Mouse (Mus musculus) megakaryocyte, adult 5-6 weeks (primary cell): ENCODE measurements around the gene Akr1b8. TPM values are rescaled to one million over a fixed set of nuclear protein-coding genes. Genes with fewer than 3 reads are reported as not detected.
"Not testable (repeated sequence)": the region's sequence is repeated elsewhere in the genome, so short reads cannot be mapped to it uniquely, and the experiment has no call there.

Experiments
- ATAC-seq: 2 replicates; pipeline ENCODE4 v1.8.0; 2016; ENCODE audit warnings: mild to moderate bottlenecking, inconsistent platforms; ENCODE audit not compliant: poor library complexity, severe bottlenecking
- total RNA-seq, 2 experiments: library from RNA; stranded (forward) in 1 of 2; stranded (reverse) in 1 of 2; fragments of 153-499, 151-499 nt in 1 of 2; fragments of 221-1000, 200-1000 nt in 1 of 2; gene quantifications; 2 replicates each; pipeline versions ENCODE4 v1.2.3 to v1.2.4; 2015 to 2017

The Akr1b8 gene
- total RNA-seq, 2 experiments from 2014 or later: not detected

- ATAC-seq: no peak
These were observed 44.5 kb downstream of the Akr1b8 start for GRCm38 (mm10) chr6:34398431-34398830.

- ATAC-seq: no peak
These were observed 45.8 kb downstream of the Akr1b8 start for GRCm38 (mm10) chr6:34399606-34400220.

- no peak for ATAC-seq
These were observed 46.8 kb downstream of the Akr1b8 start for GRCm38 (mm10) chr6:34400696-34401095.

- ATAC-seq: no peak
These were observed 52.8 kb downstream of the Akr1b8 start for GRCm38 (mm10) chr6:34406746-34407145.

GRCm38 (mm10) chr6:34407403-34407802 lies 53.5 kb downstream of the Akr1b8 start:
- ATAC-seq: no peak

GRCm38 (mm10) chr6:34412023-34412422 lies 58.1 kb downstream of the Akr1b8 start, which contains the start of gene Akr1b7:
TSS of gene Akr1b7 (plus strand) at chr6:34412334.
- ATAC-seq: no peak

- ATAC-seq: no peak
These were observed 58.8 kb downstream of the Akr1b8 start for GRCm38 (mm10) chr6:34412688-34413087.

- ATAC-seq: not testable (repeated sequence)
These were observed 59.5 kb downstream of the Akr1b8 start for GRCm38 (mm10) chr6:34413386-34413785.

- ATAC-seq: no peak
These were observed 62.6 kb downstream of the Akr1b8 start for GRCm38 (mm10) chr6:34416521-34416920.

Other genes starting within 250 kb of the Akr1b8 start
- 20.1 and 22.1 TPM in 2 replicates for gene Slc35b4, start 177.0 kb upstream of the Akr1b8 start, total RNA-seq (2015)
- gene Slc35b4, start 177.0 kb upstream of the Akr1b8 start, total RNA-seq (2017): 12.8 and 17.2 TPM in 2 replicates
- gene Akr1b3, start 36.6 kb upstream of the Akr1b8 start, total RNA-seq (2015): 200 and 215 TPM in 2 replicates
- gene Akr1b3, start 36.6 kb upstream of the Akr1b8 start, total RNA-seq (2017): 102 and 117 TPM in 2 replicates
- 24.7 and 28.4 TPM in 2 replicates for gene Akr1b10, start 30.1 kb downstream of the Akr1b8 start, total RNA-seq (2015)
- 17.2 and 18.5 TPM in 2 replicates for gene Akr1b10, start 30.1 kb downstream of the Akr1b8 start, total RNA-seq (2017)
- not detected in 2 replicates for gene Akr1b7, start 58.2 kb downstream of the Akr1b8 start, total RNA-seq (2015)
- not detected in 2 replicates for gene Akr1b7, start 58.2 kb downstream of the Akr1b8 start, total RNA-seq (2017)
- gene Bpgm, start 122.1 kb downstream of the Akr1b8 start, total RNA-seq (2015): 2.4 and 4.1 TPM in 2 replicates
- 10.8 and 12.4 TPM in 2 replicates for gene Bpgm, start 122.1 kb downstream of the Akr1b8 start, total RNA-seq (2017)
- gene Cald1, start 244.4 kb downstream of the Akr1b8 start, total RNA-seq (2015): 0.09 and 0.47 TPM in 2 replicates
- gene Cald1, start 244.4 kb downstream of the Akr1b8 start, total RNA-seq (2017): 0.08 TPM in 1 of 2 replicates, not detected in the other